In genomic region chr4:139380207-139380748, GRCm38 (mm10) we compare ENCODE assay signal across 8 mouse cellular contexts. TPM values are rescaled to one million over a fixed set of nuclear protein-coding genes. Genes with fewer than 3 reads are reported as not detected.
DNase-seq lines count a peak whose midpoint lies in the region; ATAC-seq lines count a peak whose summit lies in the region.

No protein-coding gene starts in this region.

- H3K27me3 ChIP-seq in hindbrain, embryonic 12.5 days: no peaks in the 10 kb centered on the region

- H3K9me3 ChIP-seq in hindbrain, embryonic 12.5 days (replicated peaks): no peaks in the 10 kb centered on the region

- H3K4me2 ChIP-seq in hindbrain, embryonic 12.5 days (replicated peaks): peak overlapping the region; percentile 91

- peak overlapping the region; percentile 77 for H3K4me3 ChIP-seq in hindbrain, embryonic 12.5 days

- peak overlapping the region; percentile 76 for H3K9ac ChIP-seq in hindbrain, embryonic 12.5 days

- peak; percentile 98 for DNase-seq in NIH3T3 (ENCODE audit: low read depth)
- peak; percentile 100 for DNase-seq in cerebellum, postnatal 10 days
- DNase-seq in frontal cortex, postnatal 10 days (ENCODE audit: low spot score in 2 of 2): peak; percentile 99 to 100
- peak; percentile 100 for DNase-seq in layer of hippocampus, postnatal 14 days (ENCODE audit: low spot score in 2 of 2)
- DNase-seq in lung, postnatal 14 days: peak; percentile 100
- peak; percentile 100 for DNase-seq in retina, adult 2 months (ENCODE audit: low read depth, low spot score)
- peak; percentile 99 to 100 for DNase-seq in thymus, postnatal 36 days

- under 1% methylated on average over 54 of the region's 54 CpGs for WGBS in hindbrain, embryonic 12.5 days

- peak overlapping the region; percentile 71 for H3K27ac ChIP-seq in hindbrain, embryonic 12.5 days

- ATAC-seq in hindbrain, embryonic 12.5 days (ENCODE audit: low FRiP score): peak; percentile 94

- H3K36me3 ChIP-seq in hindbrain, embryonic 12.5 days: peaks cover 23% of the 10 kb centered on the region

- H3K4me1 ChIP-seq in hindbrain, embryonic 12.5 days: peaks cover 27% of the 10 kb centered on the region

RNA-seq across cellular contexts. Expression of gene Ubr4, which starts 27.9 kb away (rescaled TPM):
- polyA plus RNA-seq in hindbrain, embryonic 12.5 days (2016; fragmentation: Nextera tagmentation; extraction: Ambion mirVana): 79.7 and 80.1 TPM in 2 replicates
- 100 to 1,000 TPM; 154 to 171 TPM for total RNA-seq in layer of hippocampus, postnatal 14 days (2021)

RNA-seq across cellular contexts. Expression of gene Emc1, which starts 27.9 kb away (rescaled TPM):
- 42.5 and 43.6 TPM in 2 replicates for polyA plus RNA-seq in hindbrain, embryonic 12.5 days (2016; fragmentation: Nextera tagmentation; extraction: Ambion mirVana)
- total RNA-seq in layer of hippocampus, postnatal 14 days (2021): 10 to 100 TPM; 83.6 to 88.6 TPM

RNA-seq across cellular contexts. Expression of gene Mrto4, which starts 27.9 kb away (rescaled TPM):
- polyA plus RNA-seq in hindbrain, embryonic 12.5 days (2016; fragmentation: Nextera tagmentation; extraction: Ambion mirVana): 89.2 and 91.4 TPM in 2 replicates
- total RNA-seq in layer of hippocampus, postnatal 14 days (2021): 10 to 100 TPM; 45.7 to 48.2 TPM

Comparison
In these comparisons a context has a peak if more than half of its experiments do, and no peak if none do; other contexts are left out.
1. Peak in every context shown above with its lines: DNase-seq, ATAC-seq, H3K4me3 ChIP-seq and H3K27ac ChIP-seq.